In the genomic region with DNA sequence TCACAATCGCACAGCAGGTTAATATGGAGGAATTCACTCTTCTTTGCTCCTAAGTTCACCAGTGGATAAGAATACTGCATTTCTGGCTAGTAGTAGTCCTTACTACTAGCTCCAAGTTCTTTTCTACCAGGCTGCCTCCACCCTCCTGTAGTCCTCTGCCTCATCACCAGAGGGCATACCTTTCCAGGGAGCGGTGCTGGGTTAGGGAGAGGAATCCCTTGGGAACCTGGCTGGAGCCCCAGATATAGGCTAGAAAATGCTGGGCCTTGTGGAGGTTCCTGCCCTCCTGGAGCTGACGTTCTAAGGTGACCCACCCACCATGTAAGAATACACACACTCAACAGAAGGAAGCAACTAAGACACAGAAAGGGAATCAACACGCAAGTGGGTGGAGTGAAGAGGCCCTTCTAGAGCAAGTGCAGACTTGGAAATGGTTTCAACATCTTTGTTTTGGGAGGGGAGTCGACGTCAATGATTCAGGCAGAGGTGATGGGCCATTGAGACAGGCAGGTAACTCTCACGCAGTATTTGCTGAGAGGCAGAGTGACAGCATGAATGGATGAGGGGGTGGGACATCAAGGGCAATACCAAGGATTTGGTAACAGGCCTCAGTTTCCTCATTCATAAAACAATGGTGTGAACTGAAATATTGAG, we compare ENCODE assay signal across 9 mouse cellular contexts. TPM values are rescaled to one million over a fixed set of nuclear protein-coding genes. Genes with fewer than 3 reads are reported as not detected.
DNase-seq lines count a peak whose midpoint lies in the region; ATAC-seq and TF ChIP-seq lines count a peak whose summit lies in the region.
"Had no signal": no experiment of that assay in that cellular context is flagged by ENCODE, and none has a peak within 500 bp of the region (broad histone marks: within the 10 kb centered on the region; RNA-seq: fewer than 3 reads in every experiment).

No protein-coding gene starts in this region.

- no peak for TF ChIP-seq POLR2A in testis, adult 2 months (IDR thresholded peaks at IDR 0.05; ENCODE audit: control insufficient read depth, low read depth, low read length)

- no peaks in the 10 kb centered on the region for H3K9me3 ChIP-seq in forebrain, embryonic 16.5 days (ENCODE audit: control insufficient read depth, low read length)
- H3K9me3 ChIP-seq in forebrain, embryonic 13.5 days (replicated peaks), result no peaks in the 10 kb centered on the region
- H3K9me3 ChIP-seq: limb, embryonic 15.5 days had no signal

- no peaks in the 10 kb centered on the region for H3K27me3 ChIP-seq in testis, adult 2 months (ENCODE audit: control insufficient read depth, insufficient read depth, low read length)
- H3K27me3 ChIP-seq in forebrain, embryonic 16.5 days (replicated peaks; ENCODE audit: control insufficient read depth, insufficient read depth, low read length), result no peaks in the 10 kb centered on the region
- no peaks in the 10 kb centered on the region for H3K27me3 ChIP-seq in forebrain, embryonic 13.5 days
- H3K27me3 ChIP-seq: limb, embryonic 15.5 days had no signal

- H3K4me1 ChIP-seq in testis, adult 2 months (ENCODE audit: control insufficient read depth, insufficient read depth, low read length), result peaks cover 10% of the 10 kb centered on the region
- peaks cover 28% of the 10 kb centered on the region for H3K4me1 ChIP-seq in forebrain, embryonic 16.5 days (replicated peaks; ENCODE audit: control insufficient read depth, insufficient read depth, low read length)
- H3K4me1 ChIP-seq in forebrain, embryonic 13.5 days, result peaks cover 38% of the 10 kb centered on the region

- H3K4me3 ChIP-seq in testis, adult 2 months (ENCODE audit: control insufficient read depth, low read depth, low read length), result peak overlapping the region; percentile 95
- no peak overlapping the region for H3K4me3 ChIP-seq in forebrain, embryonic 16.5 days (replicated peaks; ENCODE audit: low read length)
- no peak overlapping the region for H3K4me3 ChIP-seq in forebrain, embryonic 13.5 days
- H3K4me3 ChIP-seq: limb, embryonic 15.5 days had no signal

- no peak overlapping the region for H3K27ac ChIP-seq in testis, adult 2 months (ENCODE audit: control insufficient read depth, insufficient read depth, low read depth, low read length)
- H3K27ac ChIP-seq in forebrain, embryonic 16.5 days (ENCODE audit: low read length), result no peak overlapping the region
- H3K27ac ChIP-seq in forebrain, embryonic 13.5 days, result no peak overlapping the region
- H3K27ac ChIP-seq: limb, embryonic 15.5 days had no signal

- no peak overlapping the region for H3K9ac ChIP-seq in forebrain, embryonic 16.5 days (replicated peaks; ENCODE audit: low read depth, low read length)
- no peak overlapping the region for H3K9ac ChIP-seq in forebrain, embryonic 13.5 days
- H3K9ac ChIP-seq: limb, embryonic 15.5 days had no signal

- no peak for ATAC-seq in forebrain, embryonic 16.5 days
- ATAC-seq in forebrain, embryonic 13.5 days, result no peak

- no peaks in the 10 kb centered on the region for H3K36me3 ChIP-seq in testis, adult 2 months (ENCODE audit: control insufficient read depth, insufficient read depth, low read length)
- H3K36me3 ChIP-seq in forebrain, embryonic 16.5 days (ENCODE audit: control insufficient read depth, insufficient read depth), result no peaks in the 10 kb centered on the region
- H3K36me3 ChIP-seq in forebrain, embryonic 13.5 days (ENCODE audit: poor library complexity, severe bottlenecking), result no peaks in the 10 kb centered on the region
- H3K36me3 ChIP-seq: limb, embryonic 15.5 days had no signal

- H3K4me2 ChIP-seq in forebrain, embryonic 16.5 days (ENCODE audit: low read length), result no peak overlapping the region
- H3K4me2 ChIP-seq in forebrain, embryonic 13.5 days, result no peak overlapping the region
- H3K4me2 ChIP-seq: limb, embryonic 15.5 days had no signal

- peak; percentile 38; the same call in 1 of the 2 replicates for TF ChIP-seq CTCF in testis, adult 2 months (IDR thresholded peaks at IDR 0.05; ENCODE audit: control insufficient read depth, insufficient read depth, insufficient replicate concordance, low read depth, low read length)

- WGBS in forebrain, embryonic 16.5 days, result 78% methylated on average over 7 of the region's 7 CpGs
- 82% methylated on average over 7 of the region's 7 CpGs for WGBS in forebrain, embryonic 13.5 days

- peak; percentile 21 for DNase-seq in embryo, embryonic 10 days (ENCODE audit: low spot score)
- no peak for DNase-seq in embryo, embryonic 9.5 days (ENCODE audit: extremely low spot score)
- DNase-seq in ovary, postnatal 36 days (ENCODE audit: low spot score), result peak; percentile 51
- DNase-seq in ovary, postnatal 14 days (ENCODE audit: low spot score), result no peak
- peak; percentile 14 for DNase-seq in induced T-regulatory cell, adult 2 months (ENCODE audit: low read depth)

RNA-seq across cellular contexts. Expression of gene Bicd2, which starts 2.4 kb away (rescaled TPM):
- 42.8 and 44.7 TPM in 2 replicates for polyA plus RNA-seq in testis, adult 2 months (2012; rRNA removed)
- polyA plus RNA-seq in forebrain, embryonic 16.5 days (2015; fragmentation: Nextera tagmentation; extraction: Ambion mirVana), result 30.1 and 31.5 TPM in 2 replicates
- polyA plus RNA-seq in forebrain, embryonic 13.5 days (2015; fragmentation: Nextera tagmentation; extraction: Ambion mirVana), result 24.8 and 26.7 TPM in 2 replicates

RNA-seq across cellular contexts. Expression of gene Fgd3, which starts 18.9 kb away (rescaled TPM):
- polyA plus RNA-seq in testis, adult 2 months (2012; rRNA removed), result 0.56 and 0.60 TPM in 2 replicates
- 3.1 and 4.2 TPM in 2 replicates for polyA plus RNA-seq in forebrain, embryonic 16.5 days (2015; fragmentation: Nextera tagmentation; extraction: Ambion mirVana)
- 3.0 and 3.3 TPM in 2 replicates for polyA plus RNA-seq in forebrain, embryonic 13.5 days (2015; fragmentation: Nextera tagmentation; extraction: Ambion mirVana)

Comparison
In these comparisons a context has a peak if more than half of its experiments do, and no peak if none do; other contexts are left out.
1. DNase-seq: peak in embryo, embryonic 10 days (single experiment), ovary, postnatal 36 days (single experiment) and induced T-regulatory cell, adult 2 months (single experiment); none in embryo, embryonic 9.5 days (single experiment) and ovary, postnatal 14 days (single experiment).